Mouse (Mus musculus) mesoderm, embryonic 11.5 days (tissue): ENCODE measurements around the gene Sec13.
A peak's percentile ranks its signal among the peaks of the same experiment; 100 is the strongest.
"Not testable (repeated sequence)": the region's sequence is repeated elsewhere in the genome, so short reads cannot be mapped to it uniquely, and the experiment has no call there.

ENCODE experiments used
- DNase-seq: peaks from one replicate; pipeline ENCODE4 v3.0.0-alpha.2; 2012; ENCODE audit warnings: low read depth, low spot score

The Sec13 gene

DNA sequence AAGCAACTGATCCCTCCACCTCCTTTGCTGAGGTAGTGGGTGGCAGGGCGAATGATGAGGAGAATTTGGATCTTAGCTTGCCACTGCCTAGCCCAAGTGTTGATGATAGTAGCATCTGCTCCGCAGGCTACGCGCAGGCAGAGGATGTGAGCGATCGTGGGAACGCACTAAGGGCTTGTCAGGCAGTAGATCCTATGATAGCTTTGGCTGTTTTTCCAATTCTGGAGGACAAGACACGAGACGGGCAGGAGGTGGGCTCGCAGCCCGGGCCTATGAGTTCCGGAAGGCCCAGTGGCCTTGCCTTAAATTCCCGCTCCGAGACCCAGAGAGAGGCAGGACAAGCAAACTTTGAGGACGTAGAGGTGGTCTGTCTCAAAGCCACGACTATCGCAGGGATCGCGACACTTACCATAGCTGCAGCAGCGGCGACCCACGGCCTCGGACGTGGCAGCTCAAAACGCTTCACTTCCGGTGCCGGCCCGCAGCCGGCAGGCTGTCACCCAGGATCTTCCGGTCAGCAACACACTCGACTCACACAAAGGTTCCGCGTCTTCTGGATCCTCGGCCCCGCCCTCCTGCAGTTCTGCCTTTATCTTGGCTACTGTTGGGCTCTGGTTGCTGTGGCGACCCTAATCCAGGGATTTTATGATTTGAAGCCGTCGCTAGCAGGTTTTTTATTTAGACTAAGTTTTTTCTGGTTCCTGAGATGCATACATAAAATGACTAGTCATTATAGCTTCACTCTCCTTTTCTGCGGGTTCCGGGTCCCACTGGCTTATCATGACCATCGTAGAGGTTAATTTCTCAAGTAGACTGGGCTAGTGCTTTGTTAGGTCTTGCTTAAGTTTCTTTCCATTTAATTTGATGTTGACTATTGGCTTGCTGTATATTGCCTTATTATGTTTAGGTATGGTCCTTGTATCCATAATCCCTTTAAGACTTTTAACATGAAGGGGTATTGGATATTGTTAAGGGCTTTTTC lies at the start of gene Sec13:
Gene Sec13 (minus strand): TSS at position 508 of the 982 bp plus-strand sequence.
- peak; percentile 93 for DNase-seq

DNA sequence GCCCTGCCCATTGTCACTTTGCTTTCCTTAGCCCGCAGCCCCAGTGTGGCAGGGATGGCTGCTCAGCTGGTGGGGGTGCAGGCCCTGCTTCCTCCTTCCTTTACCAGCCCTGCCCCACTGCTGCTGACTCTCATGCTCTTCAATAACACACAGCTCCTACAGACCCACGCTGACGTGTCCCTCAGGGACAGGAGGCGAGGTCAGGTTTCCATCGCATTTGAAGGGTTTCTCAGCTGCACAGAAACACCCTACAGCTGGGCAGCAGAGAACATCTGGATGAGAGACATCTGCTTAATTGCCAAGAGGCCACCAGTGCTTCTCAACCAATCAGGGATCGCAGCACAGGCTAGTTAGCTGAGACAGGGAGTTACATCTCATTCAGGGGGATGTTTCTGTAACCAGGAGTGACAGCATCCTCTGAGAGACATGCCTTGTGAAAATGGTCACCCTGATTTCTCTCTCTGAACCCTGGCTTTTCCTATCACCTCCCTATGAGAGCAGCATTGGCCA lies 47.0 kb upstream of the Sec13 start:
- DNase-seq, result peak; percentile 26

DNA sequence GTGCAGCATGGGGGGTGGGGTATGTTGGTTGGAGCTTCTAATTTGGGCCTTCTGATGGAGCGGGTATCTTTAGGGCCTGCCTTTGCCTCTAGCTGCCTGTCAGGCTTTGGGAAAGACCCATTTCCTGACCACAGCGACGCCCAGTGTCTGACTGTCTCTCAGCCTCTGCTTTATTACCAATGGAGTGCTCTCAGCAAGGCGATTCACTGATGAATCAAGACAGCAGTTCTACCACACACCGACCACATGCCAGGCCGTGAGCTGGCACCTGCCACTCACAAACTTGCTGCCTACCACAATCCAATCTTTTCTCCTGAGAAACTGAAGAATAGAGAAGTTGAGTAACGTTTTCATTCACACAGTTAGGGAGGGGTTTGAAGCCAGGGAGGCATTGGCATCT lies 45.1 kb upstream of the Sec13 start:
- no peak for DNase-seq

DNA sequence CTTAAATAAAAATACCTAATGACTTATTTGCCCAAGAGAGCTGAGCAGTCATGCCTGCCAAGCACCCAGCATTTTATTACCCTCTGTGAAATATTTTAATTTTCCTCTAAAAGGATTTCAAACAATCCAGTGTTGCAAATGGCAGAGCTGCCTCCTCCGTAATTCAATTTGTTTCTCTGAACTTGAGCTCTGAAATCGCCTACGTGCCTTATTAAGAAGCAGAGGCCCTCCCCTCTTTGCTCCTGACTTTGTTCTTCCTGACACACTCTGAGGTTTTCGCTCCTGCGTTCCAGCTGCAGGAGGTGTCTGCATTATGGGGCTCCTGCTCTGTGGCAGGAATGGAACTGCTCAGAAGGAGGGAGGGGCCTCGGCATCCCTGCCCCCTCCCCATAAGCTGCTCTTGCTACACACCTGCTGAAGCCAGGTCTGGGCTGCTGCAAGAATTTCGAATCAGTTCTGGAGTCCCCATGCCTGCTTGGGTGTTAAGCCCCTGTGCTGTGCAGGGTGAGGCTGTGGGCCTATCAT lies 37.7 kb upstream of the Sec13 start:
- no peak for DNase-seq

DNA sequence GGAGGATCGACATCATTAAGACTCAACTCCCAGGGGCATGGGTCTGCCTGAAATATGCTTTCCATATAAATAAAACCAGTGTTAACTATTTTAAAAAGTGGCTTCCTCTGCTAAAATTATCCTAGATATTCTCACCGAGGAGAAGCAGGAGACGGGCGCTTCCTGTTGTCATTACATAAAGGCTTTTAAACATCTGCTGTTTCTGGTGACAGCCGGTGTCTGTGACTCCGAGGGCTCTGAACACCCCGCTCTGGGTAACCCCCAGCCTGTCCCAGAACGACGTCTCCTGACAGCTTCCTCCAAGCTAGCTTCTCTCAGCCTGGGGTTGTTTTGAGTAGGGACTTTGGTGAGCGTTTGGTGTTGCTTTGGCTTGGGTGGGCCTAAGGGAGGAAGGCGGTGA lies 28.3 kb upstream of the Sec13 start:
- no peak for DNase-seq

DNA sequence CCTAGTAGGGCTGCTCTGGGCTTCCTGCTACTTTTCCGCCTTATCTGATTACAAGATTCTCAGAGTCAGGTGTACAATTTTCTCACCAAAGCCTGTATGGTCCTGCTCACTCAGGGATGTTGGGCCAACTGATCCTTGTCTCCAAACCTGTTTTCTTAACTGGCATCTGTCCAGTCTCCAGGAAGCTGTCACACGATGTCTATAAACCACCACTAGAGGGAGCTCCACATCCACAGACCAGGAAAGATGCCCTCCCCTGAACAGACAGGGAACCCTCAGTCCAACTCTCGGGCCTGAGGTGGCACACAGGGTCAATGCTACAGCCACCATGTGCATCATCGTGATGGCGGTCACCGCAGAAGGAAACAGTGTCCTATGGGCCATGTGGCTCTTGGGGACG lies 21.1 kb upstream of the Sec13 start:
- DNase-seq, result peak; percentile 80

DNA sequence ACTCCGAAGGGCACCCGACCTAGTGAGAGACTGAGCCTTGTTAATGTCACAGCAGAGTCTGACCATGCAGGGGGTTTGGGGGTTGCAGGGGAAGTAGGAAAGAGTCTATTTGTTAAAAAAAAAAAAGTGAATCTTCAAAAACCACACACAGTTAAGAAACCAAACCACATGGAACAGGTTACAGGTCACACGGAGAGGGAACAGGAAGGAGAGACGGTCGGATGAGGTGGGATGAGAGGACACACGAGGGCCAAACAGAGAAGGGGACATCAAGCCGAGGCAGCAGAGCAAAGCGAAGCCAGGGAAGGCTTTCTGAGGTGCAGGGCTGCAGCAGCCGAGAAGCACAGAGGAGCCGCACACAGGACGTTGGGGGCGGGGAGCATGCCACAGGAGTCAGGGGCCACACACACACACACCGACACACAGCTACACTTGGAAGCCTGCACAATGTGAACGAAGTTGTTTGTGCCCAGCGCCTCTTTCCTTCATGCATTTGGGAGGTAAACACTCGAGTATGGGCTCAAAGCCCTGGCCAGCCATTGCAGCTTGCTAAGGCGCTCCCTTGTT lies 8.7 kb upstream of the Sec13 start:
- DNase-seq, result no peak

DNA sequence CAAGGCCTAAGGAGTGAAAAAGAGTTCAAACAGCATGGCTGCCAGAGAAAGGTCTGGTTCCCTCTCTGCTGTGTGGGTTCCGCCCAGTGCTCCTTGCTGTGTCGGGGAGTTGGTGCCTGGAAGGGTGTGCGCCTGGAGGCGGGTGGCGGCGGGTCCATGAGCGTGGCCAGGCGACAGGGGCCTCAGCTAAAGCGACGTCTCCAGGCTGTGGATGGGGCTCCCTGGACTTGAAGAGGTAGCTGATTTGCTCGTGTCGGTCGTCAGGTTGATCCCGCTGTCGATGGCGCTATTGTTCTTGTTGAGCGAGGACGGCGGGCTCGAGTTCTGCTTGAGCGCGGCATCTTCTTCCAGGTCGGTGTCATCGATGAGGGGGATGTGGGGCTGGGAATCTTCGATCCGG lies 7.8 kb upstream of the Sec13 start:
- DNase-seq, result no peak

DNA sequence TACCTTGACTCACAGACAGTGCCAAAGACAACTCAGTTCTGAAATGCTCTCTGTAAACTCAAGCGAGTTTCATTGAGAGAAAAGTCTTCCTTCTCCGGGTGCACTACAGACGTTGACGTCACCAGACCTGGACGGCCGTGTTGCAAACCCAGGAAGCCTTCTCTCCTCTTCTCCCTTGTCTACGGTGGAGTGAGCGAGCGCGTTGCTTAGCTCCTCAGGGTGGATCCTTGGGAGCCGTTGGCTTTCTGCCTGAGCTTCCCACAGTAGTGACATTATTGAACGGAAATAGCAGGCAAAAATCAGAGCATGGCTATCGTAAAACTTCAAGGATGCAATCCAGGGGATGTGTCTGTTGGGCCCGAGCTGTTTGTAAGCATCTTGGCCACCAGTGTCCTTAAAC lies 6.7 kb upstream of the Sec13 start:
- DNase-seq, result no peak

DNA sequence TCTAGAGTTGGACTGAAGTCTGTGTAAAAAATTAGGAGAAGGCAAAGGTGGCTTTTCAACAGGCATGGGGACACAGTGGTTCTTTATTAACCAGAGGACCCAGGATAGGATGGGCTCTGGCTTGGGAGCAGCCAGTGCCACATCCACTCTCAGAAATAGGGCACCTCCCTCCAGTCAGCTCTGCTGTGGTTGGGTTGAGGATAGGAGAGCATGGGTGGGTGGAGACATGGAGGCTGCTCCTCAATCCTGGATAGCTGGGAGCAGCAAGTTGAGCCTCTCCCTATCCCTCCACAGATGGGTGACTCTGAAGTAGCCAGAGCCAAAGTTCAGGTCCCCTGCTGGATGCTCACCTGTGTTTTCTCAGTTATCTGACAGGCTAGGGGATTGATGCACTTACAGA lies 4.6 kb upstream of the Sec13 start:
- DNase-seq, result no peak

DNA sequence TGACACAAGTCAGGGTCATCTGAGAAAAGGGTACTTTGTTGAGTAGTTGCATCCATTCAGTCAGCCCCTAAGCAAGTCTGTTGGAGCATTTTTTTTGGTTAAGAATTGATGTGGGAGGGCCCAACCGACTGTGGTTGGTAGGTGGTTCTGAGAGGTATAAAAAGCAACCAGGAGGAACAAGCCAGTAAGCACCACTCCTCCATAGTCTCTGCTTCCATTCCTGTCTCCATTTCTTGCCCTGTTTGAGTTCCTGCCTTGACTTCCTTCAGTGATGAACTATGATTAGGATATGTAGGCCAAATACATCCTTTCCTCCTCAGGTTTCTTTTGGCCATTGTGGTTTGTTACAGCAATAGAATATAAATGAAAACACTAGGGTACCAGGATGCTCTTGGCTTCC lies 2.6 kb upstream of the Sec13 start:
- DNase-seq, result no peak

DNA sequence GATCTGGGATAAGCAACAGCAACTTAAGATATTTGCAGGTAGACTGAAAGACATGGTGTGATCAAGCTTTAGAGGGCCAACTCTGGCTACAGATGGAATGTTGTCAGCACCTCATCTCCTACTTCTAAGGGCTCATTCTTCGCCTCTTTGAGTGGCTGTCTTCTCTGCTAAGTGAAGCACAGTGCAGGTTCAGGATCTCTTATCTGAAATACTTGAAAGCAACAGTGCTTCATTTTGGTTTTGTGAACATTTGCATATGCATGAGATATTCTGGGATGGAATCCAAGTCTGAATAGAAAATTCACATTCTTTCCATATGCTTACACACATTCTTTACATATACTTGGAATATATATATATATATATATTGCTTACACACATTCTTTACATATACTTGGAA lies 1.8 kb upstream of the Sec13 start:
- DNase-seq, result no peak

DNA sequence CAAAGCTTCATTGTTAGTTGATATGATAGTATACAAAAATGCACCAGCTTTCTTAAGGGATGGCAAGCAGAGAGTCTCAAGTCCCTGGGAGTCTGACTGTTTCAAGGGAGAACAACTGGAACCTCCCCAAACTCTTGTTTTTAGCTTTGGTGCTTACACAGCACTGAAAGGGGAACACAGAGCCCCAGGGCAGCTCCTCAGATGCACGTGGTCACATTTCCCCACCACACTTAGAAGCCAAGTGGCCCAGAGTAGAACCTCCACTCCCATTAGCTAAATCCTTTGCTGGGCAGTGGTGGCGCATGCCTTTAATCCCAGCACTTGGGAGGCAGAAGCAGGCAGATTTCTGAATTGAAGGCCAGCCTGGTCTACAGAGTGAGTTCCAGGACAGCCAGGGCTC lies 882 bp upstream of the Sec13 start:
- no peak for DNase-seq

DNA sequence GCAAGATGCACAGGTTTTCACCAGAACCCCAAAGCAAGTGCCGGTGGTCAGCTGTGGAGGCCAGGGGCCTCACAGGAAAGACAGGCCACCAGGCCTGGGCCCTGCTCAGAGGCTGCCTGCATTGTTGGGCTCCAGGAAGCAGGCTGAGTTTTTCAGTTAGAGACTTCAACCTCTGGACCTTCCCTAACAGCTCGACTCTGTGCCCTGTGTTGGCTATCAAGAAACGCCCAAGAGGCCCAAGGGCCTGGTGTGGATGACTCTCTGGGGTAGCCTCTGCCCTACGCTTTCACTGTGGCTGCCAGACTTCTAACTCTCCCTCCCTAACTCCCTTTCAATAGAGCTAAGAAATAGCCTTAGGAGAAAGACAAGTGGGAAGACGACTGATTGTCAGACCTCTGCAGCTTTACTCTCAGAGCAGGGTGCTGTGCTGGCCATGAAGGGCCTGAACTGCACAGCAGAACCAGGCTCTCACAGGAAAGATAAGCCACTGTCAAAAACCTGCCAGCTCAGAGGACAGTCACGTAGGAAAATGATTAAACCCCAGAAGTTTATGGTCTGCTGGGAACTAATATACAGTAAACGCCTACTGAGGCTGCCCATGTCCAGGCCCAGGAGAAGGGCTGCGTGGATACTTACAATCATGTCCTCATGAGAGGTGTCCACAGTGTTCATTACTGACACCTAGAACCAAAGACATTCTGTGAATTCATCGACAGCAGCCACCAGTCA lies 3.1 kb downstream of the Sec13 start:
- no peak for DNase-seq

DNA sequence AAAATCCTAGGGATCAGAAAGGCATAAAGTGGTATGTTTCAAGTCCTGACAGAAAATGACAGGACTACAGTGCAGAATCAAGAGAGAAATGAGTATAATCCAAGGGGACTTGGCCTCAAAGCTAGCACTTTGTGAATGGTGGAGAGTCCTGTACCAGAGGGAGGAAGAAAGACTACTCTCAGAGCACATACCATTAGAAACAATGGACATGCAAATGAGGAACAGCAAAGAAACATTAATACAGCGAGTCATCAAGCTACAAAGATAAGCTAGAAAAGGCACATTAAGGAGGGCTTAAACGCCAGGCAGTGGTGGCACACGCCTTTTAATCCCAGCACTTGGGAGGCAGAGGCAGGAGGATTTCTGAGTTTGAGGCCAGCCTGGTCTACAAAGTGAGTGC lies 9.2 kb downstream of the Sec13 start:
- no peak for DNase-seq

DNA sequence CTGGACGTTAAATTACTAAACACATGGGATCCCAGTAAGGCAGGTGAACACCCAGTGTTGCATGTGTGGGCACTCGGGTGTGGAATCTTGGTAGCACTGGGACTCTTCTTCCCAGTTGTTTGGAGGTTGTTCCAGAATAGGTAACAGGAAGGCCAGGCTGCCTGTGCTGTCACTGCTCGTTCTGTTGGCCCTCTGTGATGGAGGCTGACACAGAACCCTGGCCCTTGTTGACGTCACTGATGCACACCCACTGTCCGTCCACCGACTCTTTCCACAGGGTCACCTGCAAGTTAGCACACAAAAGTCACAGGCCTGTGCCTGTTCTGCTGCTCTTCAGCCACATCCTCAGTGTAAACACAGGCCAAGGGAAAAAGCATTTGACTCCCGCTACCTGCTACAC lies 12.4 kb downstream of the Sec13 start:
- no peak for DNase-seq

DNA sequence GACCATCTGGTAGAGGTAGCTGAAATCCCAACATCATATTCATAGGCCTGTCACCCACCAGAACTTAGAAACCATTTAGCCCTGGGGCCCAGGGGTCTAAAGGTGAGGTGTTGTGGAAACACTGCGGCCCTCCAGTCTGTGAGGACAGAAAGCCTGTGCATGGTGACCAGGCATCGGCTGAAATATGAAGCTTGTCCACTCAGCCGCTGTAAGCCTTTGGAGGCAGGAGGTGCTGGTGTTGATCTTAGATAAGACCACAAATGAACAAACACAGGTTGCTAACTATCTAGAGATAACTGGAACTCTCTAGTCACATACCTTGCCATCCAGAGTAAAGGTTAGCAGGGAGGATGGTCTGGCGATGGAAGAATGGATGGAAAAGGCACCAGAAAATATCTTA lies 19.5 kb downstream of the Sec13 start:
- no peak for DNase-seq

DNA sequence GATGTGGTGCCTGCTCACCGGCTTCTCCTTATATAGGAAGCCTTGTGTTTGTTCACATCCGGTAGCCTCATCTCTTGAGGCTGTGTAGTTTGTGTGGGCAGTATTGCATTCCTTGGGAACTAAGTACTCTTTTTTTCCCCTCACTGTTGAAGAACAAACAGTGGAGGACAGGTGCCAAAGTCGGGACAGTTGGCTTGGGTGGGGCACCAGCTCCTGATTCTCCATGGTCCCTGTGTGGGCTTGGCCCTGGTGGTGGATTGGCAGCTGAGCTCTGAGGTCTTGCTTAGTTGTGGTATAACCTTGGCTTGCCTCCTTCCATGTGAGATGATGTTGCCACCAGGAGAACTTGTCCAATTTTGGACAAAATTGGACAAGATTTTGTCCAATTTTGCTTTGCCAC lies 20.7 kb downstream of the Sec13 start, which contains the start of gene Ghrl:
Gene Ghrl (minus strand): TSS at position 3 of the 400 bp plus-strand sequence.
- DNase-seq, result no peak

DNA sequence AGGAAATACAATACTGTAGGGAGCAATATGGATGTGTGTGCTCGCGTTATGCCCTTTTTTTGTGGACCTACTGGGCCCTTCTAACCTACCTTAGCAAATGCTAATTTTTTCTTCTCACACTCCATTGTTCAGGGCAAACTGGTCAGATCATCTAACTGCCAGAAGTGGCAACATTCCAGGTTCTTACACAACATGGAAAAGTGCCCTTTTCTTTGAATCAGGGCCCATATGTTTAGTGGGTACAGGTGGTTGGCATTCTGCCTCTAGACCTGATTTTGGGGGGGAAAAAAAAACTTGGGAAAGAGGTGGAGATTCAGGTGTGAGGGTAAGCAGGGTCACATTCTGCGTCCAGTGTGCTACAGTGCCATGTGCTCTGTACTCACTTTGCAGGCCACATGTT lies 23.0 kb downstream of the Sec13 start:
- no peak for DNase-seq

DNA sequence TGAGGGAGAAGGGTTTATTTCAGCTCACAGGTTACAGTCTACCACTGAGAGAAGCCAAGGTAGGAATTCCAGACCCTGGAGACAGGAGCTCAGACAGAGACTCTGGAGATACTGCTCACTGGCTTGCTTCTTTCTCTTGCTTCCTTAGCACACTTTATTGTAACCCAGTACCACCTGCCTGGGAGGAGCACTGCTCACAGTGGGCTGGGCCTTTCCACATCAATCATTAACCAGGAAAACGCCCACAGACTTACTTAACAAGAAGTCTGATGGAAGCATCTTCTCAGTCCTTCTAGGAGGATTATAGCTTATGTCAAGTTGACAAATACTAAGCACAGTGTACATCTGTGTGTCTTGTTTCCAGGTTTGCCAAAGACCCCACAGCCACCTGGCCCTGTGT lies 25.7 kb downstream of the Sec13 start:
- DNase-seq, result no peak

DNA sequence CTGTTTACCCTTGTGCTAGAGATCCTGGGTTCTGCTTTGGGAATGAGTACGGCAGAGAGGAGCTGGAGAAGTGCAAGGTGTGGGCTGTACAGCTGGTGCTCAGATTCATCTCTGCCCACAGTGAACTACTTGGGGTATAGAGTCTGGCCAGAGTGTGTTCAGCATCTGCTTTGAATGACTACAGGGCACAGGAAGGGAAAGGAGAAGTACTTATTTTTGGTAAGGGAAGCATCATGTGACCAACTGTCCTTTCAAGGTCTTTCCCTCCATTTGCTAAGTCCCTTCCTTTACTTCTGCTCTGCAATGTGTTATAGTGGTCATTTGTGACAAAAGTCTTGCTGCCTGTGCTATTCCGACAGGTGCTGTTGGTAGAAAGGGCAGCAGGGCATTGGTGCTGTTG lies 26.3 kb downstream of the Sec13 start:
- no peak for DNase-seq

DNA sequence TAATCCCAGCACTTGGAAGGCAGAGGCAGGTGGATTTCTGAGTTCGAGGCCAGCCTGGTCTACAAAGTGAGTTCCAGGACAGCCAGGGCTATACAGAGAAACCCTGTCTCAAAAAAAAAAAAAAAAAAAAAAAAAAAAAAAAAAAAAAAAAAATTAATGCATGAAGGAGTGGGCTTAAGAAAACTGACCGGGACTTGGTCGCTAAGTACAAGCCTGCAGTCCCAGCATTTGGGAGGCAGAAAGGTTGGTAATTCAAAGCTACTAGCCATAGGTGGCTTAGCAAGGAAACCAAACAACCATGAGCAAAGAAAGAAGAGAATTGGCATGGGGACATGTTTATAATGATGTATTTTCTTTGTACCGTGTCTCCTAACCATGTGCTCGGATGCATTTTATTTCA lies 27.2 kb downstream of the Sec13 start:
- not testable (repeated sequence) for DNase-seq
